Mouse (Mus musculus): ENCODE data around the gene Hs6st3. TPM values are rescaled to one million over a fixed set of nuclear protein-coding genes. Genes with fewer than 3 reads are reported as not detected.
"Not testable (repeated sequence)": the region's sequence is repeated elsewhere in the genome, so short reads cannot be mapped to it uniquely, and the experiment has no call there.

The Hs6st3 gene
- total RNA-seq, 4 experiments from 2014 or later = 50.2 to 63.5 (median 53.8) TPM

- DNase-seq (ENCODE audit: low spot score in 2 of 2) = no peak
These were observed 312.3 kb downstream of the Hs6st3 start for GRCm38 (mm10) chr14:119450471-119450870.

DNA sequence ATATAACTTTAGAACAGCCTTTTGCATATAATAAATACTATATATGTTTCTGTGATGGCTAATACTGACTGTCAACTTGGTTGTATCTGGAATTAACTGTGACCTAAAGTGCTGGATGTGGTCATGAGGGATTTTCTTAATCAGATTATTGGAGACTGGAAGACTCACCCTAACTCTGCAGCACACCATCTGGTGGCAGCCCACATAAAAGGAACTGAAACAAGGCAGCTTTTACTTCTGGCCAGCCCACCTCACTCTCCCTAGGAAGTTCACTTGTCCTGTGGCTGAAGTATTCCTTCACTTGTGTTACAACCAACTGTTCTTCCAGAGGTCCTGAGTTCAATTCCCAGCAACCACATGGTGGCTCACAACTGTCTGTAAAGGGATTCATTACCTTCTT lies 313.5 kb downstream of the Hs6st3 start:
- DNase-seq (ENCODE audit: low spot score in 2 of 2) = no peak

DNA sequence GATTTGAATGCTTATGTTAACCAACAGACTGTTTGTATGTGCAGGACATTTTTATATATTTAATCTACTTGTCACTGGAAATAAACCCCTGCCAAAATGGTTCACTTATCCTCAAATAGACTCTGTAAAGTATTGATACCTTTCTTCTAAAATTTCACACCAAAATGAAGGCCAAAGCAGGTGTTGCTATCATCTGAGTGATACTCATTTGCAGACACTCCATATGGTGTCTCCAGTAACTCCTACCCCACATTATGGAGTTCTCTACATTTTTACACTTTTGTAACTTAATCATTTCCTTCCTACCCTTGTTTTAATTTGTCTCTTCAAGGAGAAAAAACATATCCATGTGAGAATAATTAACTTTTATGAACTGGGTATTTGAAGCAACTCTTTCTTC lies 314.2 kb downstream of the Hs6st3 start:
- no peak for DNase-seq (ENCODE audit: low spot score in 2 of 2)

- no peak for DNase-seq (ENCODE audit: low spot score in 2 of 2)
These were observed 314.7 kb downstream of the Hs6st3 start for GRCm38 (mm10) chr14:119452797-119453196.

- DNase-seq (ENCODE audit: low spot score in 2 of 2) = no peak
These were observed 326.2 kb downstream of the Hs6st3 start for GRCm38 (mm10) chr14:119464308-119464707.

- DNase-seq (ENCODE audit: low spot score in 2 of 2) = peak in 1 of 2 experiments; percentile 17
These were observed 326.7 kb downstream of the Hs6st3 start for GRCm38 (mm10) chr14:119464883-119465282.

- peak; percentile 21 to 50 for DNase-seq (ENCODE audit: low spot score in 2 of 2)
These were observed 328.9 kb downstream of the Hs6st3 start for GRCm38 (mm10) chr14:119466899-119467588.

DNA sequence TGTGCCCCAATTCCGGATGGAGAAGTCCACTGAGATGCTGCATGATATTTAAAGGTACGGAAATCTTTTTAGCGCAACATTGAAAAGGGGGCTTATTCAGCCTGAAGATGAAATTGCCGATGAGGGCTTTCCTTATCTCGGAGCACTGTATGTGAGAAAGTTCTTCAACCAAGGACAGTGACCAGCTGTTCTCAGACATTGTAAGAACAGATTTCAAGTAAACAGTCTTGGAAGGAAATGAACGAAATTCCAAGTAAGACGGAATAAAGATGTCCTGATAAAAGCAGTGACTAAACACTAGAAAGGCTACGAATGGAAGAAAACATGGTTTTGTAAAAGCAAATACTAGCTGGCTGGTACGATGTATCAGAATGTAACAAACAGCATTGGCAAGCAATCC lies 338.4 kb downstream of the Hs6st3 start:
- no peak for DNase-seq (ENCODE audit: low spot score in 2 of 2)

DNA sequence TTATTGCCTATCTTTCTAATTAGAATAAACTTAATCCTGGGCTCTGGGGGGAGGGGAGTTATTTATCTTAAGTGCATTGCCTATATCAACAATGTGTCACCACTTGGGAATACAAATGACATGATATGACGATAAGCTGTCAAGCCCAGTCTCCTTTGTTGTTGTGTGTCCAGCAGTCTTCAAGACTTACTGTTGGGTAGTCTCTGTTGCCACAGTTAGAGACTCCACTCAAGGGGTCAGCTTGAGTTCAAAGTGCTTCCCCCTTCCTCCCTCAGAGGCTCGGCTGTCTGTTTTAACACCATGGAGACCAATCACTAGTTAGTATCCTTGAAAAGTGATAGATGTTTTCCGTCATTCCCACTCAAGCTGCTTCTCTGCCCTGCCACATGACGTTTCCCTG lies 339.7 kb downstream of the Hs6st3 start:
- DNase-seq (ENCODE audit: low spot score in 2 of 2) = no peak

- DNase-seq (ENCODE audit: low spot score in 2 of 2) = no peak
These were observed 351.0 kb downstream of the Hs6st3 start for GRCm38 (mm10) chr14:119488978-119489703.

- DNase-seq (ENCODE audit: low spot score in 2 of 2) = no peak
These were observed 382.5 kb downstream of the Hs6st3 start for GRCm38 (mm10) chr14:119520632-119521031.

GRCm38 (mm10) chr14:119521056-119521455 lies 382.9 kb downstream of the Hs6st3 start:
- no peak for DNase-seq (ENCODE audit: low spot score in 2 of 2)

- no peak for DNase-seq (ENCODE audit: low spot score in 2 of 2)
These were observed 394.9 kb downstream of the Hs6st3 start for GRCm38 (mm10) chr14:119532889-119533546.

GRCm38 (mm10) chr14:119540505-119540904 lies 402.4 kb downstream of the Hs6st3 start:
- DNase-seq (ENCODE audit: low spot score in 2 of 2) = no peak

DNA sequence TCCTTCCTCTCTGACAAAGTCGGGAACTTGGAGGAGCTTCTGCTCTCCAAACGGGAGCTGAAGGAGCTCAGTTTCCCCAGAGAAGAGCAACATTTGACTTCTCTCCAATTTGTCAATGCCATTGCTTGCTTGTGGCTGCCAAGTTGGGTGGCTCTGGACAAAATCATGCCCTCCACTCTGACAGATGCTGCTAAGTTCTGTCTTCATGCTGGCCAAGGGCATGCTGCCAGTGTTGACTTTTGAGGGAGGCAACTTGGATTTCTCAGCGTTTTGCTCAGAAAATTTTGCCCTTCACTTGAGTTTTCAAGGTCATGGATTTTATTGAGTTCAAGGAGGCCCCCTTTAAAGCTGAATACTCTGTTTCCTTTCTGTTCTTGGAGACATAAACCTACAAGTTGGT lies 406.5 kb downstream of the Hs6st3 start:
- no peak for DNase-seq (ENCODE audit: low spot score in 2 of 2)

GRCm38 (mm10) chr14:119558356-119558755 lies 420.2 kb downstream of the Hs6st3 start:
- no peak for DNase-seq (ENCODE audit: low spot score in 2 of 2)

- no peak for DNase-seq (ENCODE audit: low spot score in 2 of 2)
These were observed 443.9 kb downstream of the Hs6st3 start for GRCm38 (mm10) chr14:119582039-119582508.

DNA sequence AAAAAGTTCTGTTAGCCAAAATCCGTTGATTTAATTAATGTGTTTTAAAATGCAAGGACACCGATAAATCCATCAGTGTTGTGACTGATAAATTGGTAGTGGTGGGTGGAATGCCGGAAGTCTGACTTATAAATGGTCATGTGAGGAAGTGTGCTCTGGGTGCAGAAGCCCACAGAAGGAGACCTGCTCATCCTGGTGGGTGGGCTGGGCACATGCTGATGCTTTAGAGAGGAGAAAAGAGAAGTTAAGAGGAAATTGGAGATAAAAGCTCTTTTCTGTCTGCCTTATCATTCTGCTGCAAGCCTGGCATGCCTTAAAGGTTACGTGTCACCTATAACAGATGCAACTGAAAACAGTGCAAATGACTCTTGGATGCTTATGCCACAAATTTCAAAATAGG lies 446.9 kb downstream of the Hs6st3 start:
- DNase-seq (ENCODE audit: low spot score in 2 of 2) = no peak

DNA sequence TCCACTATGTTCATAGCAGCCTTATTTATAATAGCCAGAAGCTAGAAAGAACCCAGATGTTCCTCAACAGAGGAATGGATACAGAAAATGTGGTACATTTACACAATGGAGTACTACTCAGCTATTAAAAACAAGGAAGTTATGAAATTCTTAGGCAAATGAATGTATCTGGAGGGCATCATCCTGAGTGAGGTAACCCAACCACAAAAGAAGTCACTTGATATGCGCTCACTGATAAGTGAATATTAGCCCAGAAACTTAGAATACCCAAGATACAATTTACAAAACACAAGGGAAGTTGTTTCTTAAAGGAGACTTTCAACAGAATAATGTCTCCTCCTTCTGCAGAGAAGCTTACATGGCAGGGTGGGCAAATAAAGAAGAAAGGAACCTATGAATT lies 449.2 kb downstream of the Hs6st3 start:
- not testable (repeated sequence) for DNase-seq (ENCODE audit: low spot score in 2 of 2)

- DNase-seq (ENCODE audit: low spot score in 2 of 2) = no peak
These were observed 466.2 kb downstream of the Hs6st3 start for GRCm38 (mm10) chr14:119604327-119604726.

DNA sequence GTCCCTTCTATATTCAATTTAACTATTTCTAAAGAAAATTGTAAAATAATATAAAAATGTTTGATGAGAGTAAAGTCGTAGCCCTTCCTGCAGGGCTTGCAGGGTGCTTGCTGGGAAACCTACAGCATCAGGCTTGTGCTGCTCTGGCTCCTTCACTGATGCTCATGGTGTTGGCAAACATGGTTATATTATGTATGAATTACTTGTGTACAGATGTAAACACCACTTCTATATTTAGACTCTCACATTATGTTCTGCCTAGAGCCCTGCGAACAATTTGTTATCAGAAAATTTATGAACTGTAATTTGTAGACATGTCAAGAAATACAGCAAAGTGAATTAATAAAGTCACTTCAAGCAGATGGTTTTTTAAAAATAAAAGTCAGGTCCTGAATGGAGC lies 474.7 kb downstream of the Hs6st3 start:
- DNase-seq (ENCODE audit: low spot score in 2 of 2) = no peak

GRCm38 (mm10) chr14:119629127-119629526 lies 491.0 kb downstream of the Hs6st3 start:
- no peak for DNase-seq (ENCODE audit: low spot score in 2 of 2)
